Mouse (Mus musculus) limb, embryonic 10.5 days (tissue): ENCODE results near the gene Tmem44. TPM values are rescaled to one million over a fixed set of nuclear protein-coding genes. Genes with fewer than 3 reads are reported as not detected.

Source experiments
- DNase-seq: peaks from one replicate; pipeline ENCODE4 v3.0.0-alpha.2; 2017; ENCODE audit warnings: low spot score
- H3K27ac ChIP-seq: fragments of 300-500 bp; sonication (generic); 2 replicates; pipeline ENCODE4 v1.5.1; 2016; ENCODE audit warnings: mild to moderate bottlenecking
- H3K27me3 ChIP-seq: fragments of 300-500 bp; sonication (generic); 2 replicates; pipeline ENCODE4 v1.6.1; 2016; ENCODE audit warnings: low read depth, mild to moderate bottlenecking; ENCODE audit not compliant: poor library complexity, severe bottlenecking
- H3K36me3 ChIP-seq: fragments of 300-500 bp; sonication (generic); 2 replicates; pipeline ENCODE4 v1.6.1; 2016; ENCODE audit warnings: mild to moderate bottlenecking, moderate library complexity
- H3K4me1 ChIP-seq: fragments of 300-500 bp; sonication (generic); 2 replicates; pipeline ENCODE4 v1.6.1; 2016
- H3K4me3 ChIP-seq: fragments of 300-500 bp; sonication (generic); 2 replicates; pipeline ENCODE4 v1.5.1; 2016; ENCODE audit warnings: mild to moderate bottlenecking, moderate library complexity
- H3K9me3 ChIP-seq: fragments of 300-500 bp; sonication (generic); replicated peaks from 2 replicates; pipeline ENCODE4 v1.6.1; 2016; ENCODE audit warnings: mild to moderate bottlenecking
- WGBS: fragments of 180-500 bp; shearing (Covaris S2); methylation state at CpG from one replicate; pipeline ENCODE4 v1.1.7; 2016; 5-methylcytosine and 5-hydroxymethylcytosine counted together
- polyA plus RNA-seq: library from polyadenylated mRNA; unstranded; fragments of >200 nt; fragmentation: Nextera tagmentation; extraction: Ambion mirVana; gene quantifications from 2 replicates; pipeline ENCODE4 v1.2.1, GENCODE M21; 2016

Gene Tmem44
- polyA plus RNA-seq = 18.9 and 21.6 TPM in 2 replicates

DNA sequence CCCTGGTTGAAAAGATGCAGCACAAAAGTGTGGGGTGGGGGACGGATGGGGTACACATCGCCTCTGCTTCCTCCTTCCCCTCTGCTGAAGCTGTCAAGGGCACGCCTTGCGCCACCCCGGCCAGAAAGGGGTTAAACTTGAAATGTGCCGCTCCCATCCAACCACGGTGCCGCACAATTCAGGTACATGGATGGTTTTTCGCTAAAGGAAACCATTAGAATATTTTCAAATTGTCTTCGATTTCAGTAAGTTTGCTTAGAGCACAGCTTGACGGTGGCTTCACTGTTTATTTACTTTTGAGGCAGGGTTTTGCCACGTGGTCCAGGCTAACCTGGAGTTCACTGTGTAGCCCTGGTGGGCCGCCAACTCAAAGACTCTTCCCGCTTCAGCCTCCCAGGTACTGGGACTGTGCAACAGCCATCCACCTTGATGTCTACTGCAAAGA, at the start of gene Tmem44:
Tmem44 (minus strand) TSS at position 95 of the 445 bp plus-strand sequence.
- WGBS = 9% methylated on average over 14 of the region's 14 CpGs
- Histone ChIP-seq H3K27ac (peak within 1 kb of the TSS; percentile 97), H3K4me3 (peak within 1 kb of the TSS; percentile 85), H3K9me3 (no peaks in the 10 kb centered on the region), H3K4me1 (peaks cover 22% of the 10 kb centered on the region), H3K36me3 (peaks cover 23% of the 10 kb centered on the region), H3K27me3 (peaks cover 13% of the 10 kb centered on the region; the same call in 1 of the 2 replicates)
- no peak for DNase-seq

- peak within 1 kb of the TSS; percentile 69 for H3K4me3 ChIP-seq
- DNase-seq = peak; percentile 87
- no peaks in the 10 kb centered on the region; the same call in 1 of the 2 replicates for H3K36me3 ChIP-seq
- H3K27me3 ChIP-seq = peaks cover 45% of the 10 kb centered on the region
- H3K4me1 ChIP-seq = peaks cover 67% of the 10 kb centered on the region
- H3K9me3 ChIP-seq = no peaks in the 10 kb centered on the region
- under 1% methylated on average over 63 of the region's 63 CpGs for WGBS
- H3K27ac ChIP-seq = peak within 1 kb of the TSS; percentile 86
These were observed 49.0 kb upstream of the Tmem44 start, which contains the start of gene Fam43a for GRCm38 (mm10) chr16:30599491-30600268. Fam43a (plus strand) TSS chr16:30599723.

- H3K4me3 ChIP-seq = no peak overlapping the region
- H3K27me3 ChIP-seq = peaks cover 50% of the 10 kb centered on the region
- DNase-seq = peak; percentile 93
- peaks cover 42% of the 10 kb centered on the region for H3K4me1 ChIP-seq
- H3K27ac ChIP-seq = no peak overlapping the region
- H3K36me3 ChIP-seq = no peaks in the 10 kb centered on the region; the same call in 1 of the 2 replicates
- no peaks in the 10 kb centered on the region for H3K9me3 ChIP-seq
- 15% methylated on average over 16 of the region's 16 CpGs for WGBS
These were observed 46.5 kb upstream of the Tmem44 start for GRCm38 (mm10) chr16:30596959-30597681.

DNA sequence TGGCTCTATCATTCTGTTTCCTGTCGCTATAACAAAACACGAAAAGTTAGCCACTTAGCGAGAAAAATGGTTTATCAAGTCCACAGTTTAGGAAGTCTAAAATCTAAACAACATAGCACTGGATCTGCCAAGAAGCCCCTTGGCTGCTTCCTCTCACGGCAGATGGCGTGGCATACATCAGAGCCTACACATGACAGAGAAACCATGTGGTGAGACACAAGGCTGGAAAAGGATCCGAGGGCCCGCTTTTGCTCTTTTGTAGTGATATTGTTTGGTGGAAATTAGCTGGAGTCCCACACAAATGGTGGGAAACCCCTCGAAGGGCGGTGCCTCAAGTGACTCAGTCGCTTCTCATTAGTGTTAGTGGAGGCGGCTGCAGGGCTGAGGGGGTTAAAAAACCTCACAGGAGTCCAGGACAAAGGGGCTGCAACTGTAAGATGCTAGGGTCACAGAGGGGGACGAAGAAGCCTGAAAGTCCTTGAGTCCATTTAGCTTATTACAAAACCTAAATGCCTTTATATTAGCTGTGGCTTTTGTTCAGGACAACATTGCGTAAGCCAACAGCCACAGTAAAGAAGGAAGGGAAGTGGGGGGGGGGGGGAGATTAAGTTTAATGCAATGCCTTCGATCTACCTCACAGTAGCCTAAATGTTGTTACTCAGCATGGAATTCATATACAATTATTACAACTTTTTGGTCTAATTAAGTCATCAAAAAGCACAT, 45.4 kb upstream of the Tmem44 start:
- Histone ChIP-seq H3K4me1 (peaks cover 30% of the 10 kb centered on the region), H3K36me3 (no peaks in the 10 kb centered on the region), H3K27ac (no peak overlapping the region), H3K27me3 (peaks cover 40% of the 10 kb centered on the region), H3K9me3 (no peaks in the 10 kb centered on the region), H3K4me3 (no peak overlapping the region)
- WGBS = 81% methylated on average over 14 of the region's 14 CpGs
- DNase-seq = no peak

DNA sequence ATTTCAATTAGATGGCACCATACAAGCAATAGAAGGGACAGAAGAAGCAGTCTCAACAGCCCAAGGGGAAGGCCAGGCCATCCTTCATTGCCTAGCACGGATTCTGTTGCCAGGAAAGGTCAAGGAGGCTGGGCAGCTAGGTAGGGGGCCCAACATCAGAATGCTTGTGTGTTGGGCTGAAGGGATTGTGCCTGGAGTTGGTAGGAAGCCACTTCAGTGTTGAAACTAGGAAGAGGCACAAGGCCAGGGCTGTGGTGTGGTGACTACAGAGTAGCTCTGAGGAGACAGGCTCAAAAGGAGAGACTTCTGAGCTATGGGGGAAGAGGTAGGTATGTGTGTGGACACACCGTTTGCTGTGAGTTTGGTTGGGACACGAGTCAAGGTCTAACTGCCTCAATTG, 44.7 kb upstream of the Tmem44 start:
- 60% methylated on average over 3 of the region's 3 CpGs for WGBS

DNA sequence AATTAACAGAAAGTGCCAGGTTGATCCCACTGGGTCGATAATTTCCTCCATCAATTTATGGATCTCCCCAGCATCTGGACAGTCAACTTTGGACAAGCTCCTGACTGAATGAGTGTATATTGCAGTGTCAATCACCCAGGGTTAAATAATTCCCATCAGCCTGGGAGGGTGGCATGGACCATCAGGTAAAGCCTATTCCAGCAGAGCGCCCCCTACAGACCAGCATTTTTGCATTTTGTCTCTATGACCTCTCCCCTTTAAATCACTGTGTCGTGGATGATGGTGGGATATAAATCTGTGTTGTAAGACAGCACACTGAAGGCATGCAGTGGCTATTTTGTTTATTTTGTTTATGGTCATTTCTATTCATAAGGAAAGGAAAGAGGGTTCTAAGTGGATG, 41.3 kb upstream of the Tmem44 start:
- Histone ChIP-seq H3K27ac (no peak overlapping the region), H3K4me1 (peaks cover 9% of the 10 kb centered on the region), H3K4me3 (no peak overlapping the region), H3K9me3 (no peaks in the 10 kb centered on the region), H3K27me3 (peaks cover 27% of the 10 kb centered on the region), H3K36me3 (no peaks in the 10 kb centered on the region)
- no peak for DNase-seq
- 46% methylated on average over 3 of the region's 3 CpGs for WGBS

More for the DNA sequence above, 44.7 kb upstream of the Tmem44 start:
- H3K27me3 ChIP-seq = peaks cover 36% of the 10 kb centered on the region
- H3K9me3 ChIP-seq = no peaks in the 10 kb centered on the region
- no peaks in the 10 kb centered on the region for H3K36me3 ChIP-seq
- no peak for DNase-seq
- H3K4me3 ChIP-seq = no peak overlapping the region
- peaks cover 24% of the 10 kb centered on the region for H3K4me1 ChIP-seq
- H3K27ac ChIP-seq = no peak overlapping the region

GRCm38 (mm10) chr16:30590264-30591209, 39.9 kb upstream of the Tmem44 start:
- no peak for DNase-seq
- H3K27ac ChIP-seq = no peak overlapping the region
- no peaks in the 10 kb centered on the region for H3K9me3 ChIP-seq
- WGBS = 43% methylated on average over 7 of the region's 7 CpGs
- H3K4me1 ChIP-seq = peaks cover 14% of the 10 kb centered on the region
- peaks cover 2% of the 10 kb centered on the region for H3K36me3 ChIP-seq
- H3K4me3 ChIP-seq = no peak overlapping the region
- peaks cover 14% of the 10 kb centered on the region for H3K27me3 ChIP-seq

DNA sequence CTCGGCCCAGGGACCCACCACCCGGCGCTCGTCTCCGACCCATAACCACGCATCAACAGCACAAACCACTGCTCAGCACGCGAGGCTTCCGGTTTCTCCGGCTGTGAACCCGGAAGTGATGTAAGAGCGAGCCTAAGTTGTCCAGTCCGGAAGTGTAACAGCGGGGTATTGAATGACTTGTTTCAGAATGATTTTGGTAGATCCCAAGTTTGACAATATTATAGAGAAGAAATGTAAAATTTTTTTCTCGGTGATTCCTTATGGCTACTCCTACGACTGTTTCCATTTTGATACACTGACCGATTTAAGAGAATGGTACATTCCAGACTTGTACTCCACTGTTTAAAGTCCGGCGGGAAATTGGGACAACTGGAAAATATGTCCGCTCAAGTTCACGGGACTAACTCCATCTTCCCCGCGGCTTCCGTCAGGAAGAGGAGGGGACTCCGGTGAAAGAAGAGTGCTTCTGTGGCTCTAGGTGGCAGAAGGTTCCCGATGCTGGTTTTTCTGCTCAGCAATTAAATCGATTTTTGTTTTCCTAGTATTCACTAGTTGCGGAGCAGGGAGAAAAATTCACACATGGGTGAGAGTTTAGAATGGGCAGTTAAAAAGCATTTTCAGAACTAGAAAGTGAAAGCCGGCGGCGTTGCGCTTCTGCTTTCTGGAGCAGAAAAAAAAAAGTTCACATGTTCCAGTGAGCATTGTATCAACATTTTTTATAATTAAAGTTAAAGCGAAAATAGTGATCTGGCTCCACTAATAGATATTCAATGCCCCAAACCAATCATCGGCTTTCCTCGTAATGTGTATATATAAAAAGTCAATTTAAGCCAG, 37.1 kb upstream of the Tmem44 start, which contains the start of gene Lsg1:
Lsg1 (minus strand) TSS at position 99 of the 834 bp plus-strand sequence.
- DNase-seq = peak; percentile 91
- Histone ChIP-seq H3K27ac (peak within 1 kb of the TSS; percentile 93), H3K4me1 (peaks cover 14% of the 10 kb centered on the region), H3K9me3 (no peaks in the 10 kb centered on the region), H3K4me3 (peak within 1 kb of the TSS; percentile 81), H3K36me3 (peaks cover 30% of the 10 kb centered on the region), H3K27me3 (no peaks in the 10 kb centered on the region)
- WGBS = 4% methylated on average over 35 of the region's 35 CpGs

DNA sequence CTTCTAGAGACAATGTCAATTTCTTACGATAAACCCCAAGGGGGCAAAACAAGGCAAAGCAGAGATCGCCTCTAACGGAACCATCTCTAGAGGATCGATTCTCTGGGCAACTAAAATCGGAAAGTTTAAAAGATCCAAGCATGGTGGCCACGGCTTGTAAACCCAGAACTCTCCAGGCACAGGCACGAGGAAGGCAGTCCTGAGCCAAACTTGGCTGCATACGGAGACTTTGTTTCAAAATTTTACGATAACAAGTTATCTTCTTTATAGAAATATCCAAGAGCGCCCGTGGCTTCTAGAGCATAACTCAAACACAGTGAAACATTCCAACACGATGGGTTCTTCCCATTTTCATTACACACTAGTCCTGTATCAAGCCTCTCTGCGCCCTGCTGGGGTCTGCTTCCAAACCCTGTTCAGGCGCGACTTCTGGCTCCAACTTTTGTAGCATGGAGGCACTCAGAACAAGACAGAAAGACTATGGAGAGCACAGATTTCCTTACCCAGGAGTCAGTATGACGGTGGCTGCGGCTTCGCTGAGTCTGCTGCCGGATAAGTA, 36.4 kb upstream of the Tmem44 start:
- H3K4me3 ChIP-seq = peak overlapping the region; percentile 81
- DNase-seq = no peak
- H3K4me1 ChIP-seq = peaks cover 14% of the 10 kb centered on the region
- no peaks in the 10 kb centered on the region for H3K9me3 ChIP-seq
- H3K27ac ChIP-seq = peak overlapping the region; percentile 93
- peaks cover 37% of the 10 kb centered on the region for H3K36me3 ChIP-seq
- H3K27me3 ChIP-seq = no peaks in the 10 kb centered on the region
- 3% methylated on average over 19 of the region's 19 CpGs for WGBS

DNA sequence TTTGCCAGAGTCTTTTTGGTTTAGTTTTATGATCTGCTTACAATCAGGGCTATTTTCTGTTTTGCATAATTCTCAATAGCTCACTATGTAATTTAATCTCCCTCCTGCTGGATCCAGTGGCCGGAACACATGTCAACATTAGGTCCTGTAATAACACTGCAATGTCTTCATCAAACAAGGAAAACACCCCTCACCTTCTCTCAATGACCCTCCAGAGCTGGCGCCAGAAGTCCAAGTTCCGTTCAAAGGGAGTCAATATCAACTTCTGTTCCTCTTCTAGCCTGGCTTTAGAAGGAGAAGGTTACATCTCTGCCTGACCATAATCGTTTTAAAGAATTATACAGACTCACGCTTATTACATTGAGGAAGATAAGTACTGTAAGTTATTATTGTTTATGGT, 30.1 kb upstream of the Tmem44 start:
- DNase-seq = no peak
- H3K36me3 ChIP-seq = peaks cover 100% of the 10 kb centered on the region
- WGBS = 95% methylated on average over 5 of the region's 5 CpGs
- H3K27ac ChIP-seq = no peak overlapping the region
- H3K27me3 ChIP-seq = no peaks in the 10 kb centered on the region
- H3K4me3 ChIP-seq = no peak overlapping the region
- H3K9me3 ChIP-seq = no peaks in the 10 kb centered on the region
- H3K4me1 ChIP-seq = no peaks in the 10 kb centered on the region

DNA sequence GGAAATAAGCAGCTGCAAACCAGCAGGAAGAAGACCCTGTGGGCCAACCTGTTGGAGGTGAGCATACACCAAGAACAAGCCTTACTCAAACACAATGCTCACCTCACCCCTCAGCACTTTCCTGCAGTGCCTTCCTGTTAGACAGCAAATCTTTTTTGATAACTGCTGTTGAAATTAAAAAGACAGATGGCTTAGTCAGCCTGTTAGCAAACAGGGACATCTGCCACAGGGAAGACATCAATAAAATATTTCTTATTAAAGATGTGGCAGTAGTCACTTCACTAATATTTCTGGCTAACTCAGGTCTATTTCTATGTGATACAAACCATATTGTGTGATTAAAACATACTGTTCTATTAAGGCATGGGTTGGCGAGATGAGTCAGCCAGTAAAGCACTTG, 25.8 kb upstream of the Tmem44 start:
- WGBS = 92% methylated on average over 1 of the region's 1 CpGs

More for the DNA sequence above, 25.8 kb upstream of the Tmem44 start:
- Histone ChIP-seq H3K36me3 (peaks cover 100% of the 10 kb centered on the region), H3K4me3 (no peak overlapping the region), H3K4me1 (no peaks in the 10 kb centered on the region), H3K9me3 (no peaks in the 10 kb centered on the region), H3K27ac (no peak overlapping the region), H3K27me3 (no peaks in the 10 kb centered on the region)
- no peak for DNase-seq
